14 mouse cellular contexts compared by ENCODE assay signal in the genomic region with DNA sequence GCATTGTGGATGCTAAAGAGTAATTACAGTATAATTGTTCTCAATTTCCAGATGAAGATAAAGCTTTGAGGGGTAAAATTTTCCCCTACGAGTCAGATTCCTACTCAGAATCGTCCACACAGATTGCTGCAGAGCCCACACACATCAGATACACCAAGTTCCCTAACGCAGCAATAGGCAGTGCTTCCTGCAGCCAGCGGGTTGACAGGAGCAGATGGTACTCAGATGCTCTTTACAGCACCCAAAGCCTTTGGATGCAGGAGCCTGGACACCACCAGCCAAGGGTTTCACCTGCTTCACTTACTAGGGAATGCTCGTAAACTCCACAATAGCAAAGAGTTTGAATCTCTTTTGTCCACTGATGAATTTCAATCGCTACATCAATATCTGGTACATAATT. TPM values are rescaled to one million over a fixed set of nuclear protein-coding genes. Genes with fewer than 3 reads are reported as not detected.
"Had no signal": no experiment of that assay in that cellular context is flagged by ENCODE, and none has a peak within 500 bp of the region (broad histone marks: within the 10 kb centered on the region; RNA-seq: fewer than 3 reads in every experiment).

No protein-coding gene starts in this region.

- H3K36me3 ChIP-seq: kidney, embryonic 15.5 days; limb, embryonic 13.5 days; midbrain, embryonic 12.5 days had no signal

- H3K9me3 ChIP-seq: kidney, embryonic 15.5 days; limb, embryonic 13.5 days; midbrain, embryonic 12.5 days had no signal

- H3K9ac ChIP-seq: kidney, embryonic 15.5 days; limb, embryonic 13.5 days; liver, embryonic 14.5 days; midbrain, embryonic 12.5 days had no signal

- ATAC-seq: midbrain, embryonic 16.5 days had no signal

- H3K4me3 ChIP-seq: kidney, embryonic 15.5 days; limb, embryonic 13.5 days; midbrain, embryonic 12.5 days had no signal

- H3K27ac ChIP-seq: kidney, embryonic 15.5 days; limb, embryonic 13.5 days; liver, embryonic 14.5 days; midbrain, embryonic 12.5 days; stomach, postnatal 0 days had no signal

- DNase-seq: kidney, adult 2 months; kidney, postnatal 14 days; left cerebral cortex, postnatal 4 days; lung, adult 18-20 months; right cerebral cortex, adult 18-20 months; thymus, postnatal 4 days had no signal

- H3K4me2 ChIP-seq: kidney, embryonic 15.5 days; limb, embryonic 13.5 days; midbrain, embryonic 12.5 days had no signal

- H3K27me3 ChIP-seq: kidney, embryonic 15.5 days; limb, embryonic 13.5 days; midbrain, embryonic 12.5 days had no signal

- H3K4me1 ChIP-seq: kidney, embryonic 15.5 days; limb, embryonic 13.5 days; midbrain, embryonic 12.5 days had no signal

RNA-seq across cellular contexts. Expression of a gene that starts 12.7 kb away (rescaled TPM):
- total RNA-seq: megakaryocyte-erythroid progenitor cell, adult 5-6 weeks had no signal

RNA-seq across cellular contexts. Expression of a gene that starts 18.5 kb away (rescaled TPM):
- total RNA-seq: liver, adult 2 months had no signal
- polyA plus RNA-seq: liver, adult 2 months had no signal

RNA-seq across cellular contexts. Expression of a gene that starts 18.6 kb away (rescaled TPM):
- total RNA-seq: megakaryocyte-erythroid progenitor cell, adult 5-6 weeks had no signal
